Comparison of ENCODE assay signal across 7 mouse cellular contexts in the genomic region with DNA sequence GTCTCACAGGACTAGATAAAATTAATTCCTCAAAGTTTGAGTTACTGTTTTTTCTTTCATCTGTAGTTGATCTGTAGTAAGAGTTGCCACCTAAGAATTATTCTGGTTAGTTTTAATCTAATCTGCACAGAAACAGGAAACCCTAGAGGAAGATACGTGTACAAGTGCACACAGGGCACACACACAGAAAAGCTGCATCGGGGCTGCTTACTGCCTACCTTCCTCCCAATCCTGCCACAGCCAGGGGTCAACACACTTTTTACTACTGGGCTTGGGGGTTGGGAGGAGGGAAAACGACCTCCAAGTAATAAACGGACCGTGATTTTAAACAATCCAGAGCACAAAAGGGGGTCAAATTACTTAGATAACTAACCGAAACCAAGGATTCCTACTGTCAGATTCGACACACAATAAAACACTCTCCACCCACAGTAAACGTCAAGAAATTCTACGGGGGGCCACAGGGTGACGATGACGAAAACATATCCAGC. TPM values are rescaled to one million over a fixed set of nuclear protein-coding genes. Genes with fewer than 3 reads are reported as not detected.
DNase-seq lines count a peak whose midpoint lies in the region; ATAC-seq lines count a peak whose summit lies in the region.

No protein-coding gene starts in this region.

- H3K27ac ChIP-seq in neural tube, embryonic 11.5 days (ENCODE audit: low read depth, low read length), result no peak overlapping the region
- no peak overlapping the region for H3K27ac ChIP-seq in hindbrain, embryonic 11.5 days (ENCODE audit: low read depth, low read length)

- ATAC-seq in neural tube, embryonic 11.5 days (ENCODE audit: insufficient read depth, low FRiP score, low TSS enrichment), result no peak
- no peak for ATAC-seq in hindbrain, embryonic 11.5 days (ENCODE audit: low FRiP score)

- H3K9me3 ChIP-seq in neural tube, embryonic 11.5 days (ENCODE audit: control insufficient read depth, low read length), result no peaks in the 10 kb centered on the region
- H3K9me3 ChIP-seq in hindbrain, embryonic 11.5 days (ENCODE audit: control insufficient read depth, low read length), result no peaks in the 10 kb centered on the region
- H3K9me3 ChIP-seq in megakaryocyte, embryonic 14.5 days, result no peaks in the 10 kb centered on the region

- peak; percentile 29 for DNase-seq in neural tube, embryonic 11.5 days (ENCODE audit: low spot score)
- DNase-seq in neural tube, embryonic 10.5 days (ENCODE audit: extremely low spot score, low spot score), result no peak
- DNase-seq in embryo, embryonic 11 days, result peak; percentile 57
- peak; percentile 48 for DNase-seq in hindbrain, embryonic 11.5 days (ENCODE audit: low spot score)
- no peak for DNase-seq in ovary, postnatal 36 days (ENCODE audit: low spot score)
- no peak for DNase-seq in gastrocnemius, postnatal 25 days

- WGBS in neural tube, embryonic 11.5 days, result under 1% methylated on average over 11 of the region's 11 CpGs
- WGBS in hindbrain, embryonic 11.5 days, result 1% methylated on average over 11 of the region's 11 CpGs

- H3K36me3 ChIP-seq in neural tube, embryonic 11.5 days (ENCODE audit: control insufficient read depth, insufficient read depth, low read length), result no peaks in the 10 kb centered on the region
- H3K36me3 ChIP-seq in hindbrain, embryonic 11.5 days (ENCODE audit: control insufficient read depth, insufficient read depth, low read length), result no peaks in the 10 kb centered on the region
- H3K36me3 ChIP-seq in megakaryocyte, embryonic 14.5 days (replicated peaks; ENCODE audit: low read length), result no peaks in the 10 kb centered on the region

- peak overlapping the region; percentile 95 for H3K4me2 ChIP-seq in neural tube, embryonic 11.5 days (ENCODE audit: low read depth)
- peak overlapping the region; percentile 96 for H3K4me2 ChIP-seq in hindbrain, embryonic 11.5 days (replicated peaks; ENCODE audit: low read depth, low read length)

- H3K27me3 ChIP-seq in neural tube, embryonic 11.5 days (ENCODE audit: control insufficient read depth, insufficient read depth, low read length), result no peaks in the 10 kb centered on the region
- no peaks in the 10 kb centered on the region for H3K27me3 ChIP-seq in hindbrain, embryonic 11.5 days (ENCODE audit: control insufficient read depth, insufficient read depth, low read length)
- H3K27me3 ChIP-seq in megakaryocyte, embryonic 14.5 days (replicated peaks), result peaks cover 41% of the 10 kb centered on the region

- H3K4me1 ChIP-seq in neural tube, embryonic 11.5 days (ENCODE audit: control insufficient read depth, insufficient read depth, low read length), result no peaks in the 10 kb centered on the region; the same call in 1 of the 2 replicates
- no peaks in the 10 kb centered on the region; the same call in 1 of the 2 replicates for H3K4me1 ChIP-seq in hindbrain, embryonic 11.5 days (replicated peaks; ENCODE audit: control insufficient read depth, insufficient read depth, low read length)
- H3K4me1 ChIP-seq in megakaryocyte, embryonic 14.5 days, result peaks cover 33% of the 10 kb centered on the region

- H3K4me3 ChIP-seq in neural tube, embryonic 11.5 days (ENCODE audit: low read depth, low read length), result peak overlapping the region; percentile 94
- H3K4me3 ChIP-seq in hindbrain, embryonic 11.5 days (ENCODE audit: low read depth, low read length), result peak overlapping the region; percentile 91
- H3K4me3 ChIP-seq in megakaryocyte, embryonic 14.5 days (replicated peaks), result peak overlapping the region; percentile 94

- H3K9ac ChIP-seq in neural tube, embryonic 11.5 days (ENCODE audit: low read length), result peak overlapping the region; percentile 92; the same call in 1 of the 2 replicates
- peak overlapping the region; percentile 33; the same call in 1 of the 2 replicates for H3K9ac ChIP-seq in hindbrain, embryonic 11.5 days (ENCODE audit: low read depth, low read length)

RNA-seq across cellular contexts. Expression of a gene that starts 1.6 kb away (rescaled TPM):
- 13.9 TPM in 2 replicates for polyA plus RNA-seq in neural tube, embryonic 11.5 days (2014; fragmentation: Nextera tagmentation; extraction: Ambion mirVana)
- 13.0 and 16.0 TPM in 2 replicates for polyA plus RNA-seq in hindbrain, embryonic 11.5 days (2014; fragmentation: Nextera tagmentation; extraction: Ambion mirVana)
- polyA plus RNA-seq in megakaryocyte, embryonic 14.5 days (2012; ENCODE audit: insufficient read depth, low replicate concordance), result 5.7 TPM in 1 of 2 replicates, not detected in the other
- total RNA-seq in gastrocnemius, postnatal 25 days (2021), result 1 to 10 TPM; 8.0 to 9.3 TPM

Comparison
In these comparisons a context has a peak if more than half of its experiments do, and no peak if none do; other contexts are left out.
1. DNase-seq: peak in neural tube, embryonic 11.5 days (single experiment), embryo, embryonic 11 days (single experiment) and hindbrain, embryonic 11.5 days (single experiment); none in neural tube, embryonic 10.5 days (single experiment), ovary, postnatal 36 days (single experiment) and gastrocnemius, postnatal 25 days (single experiment).
2. Peak in every context shown above with its lines, with median percentiles within 50 percentile points of each other: H3K4me3 ChIP-seq.